Mouse (Mus musculus) urinary bladder, adult 18-20 months (tissue): Measurements from ENCODE around the gene Rgs14.

Source experiments
- DNase-seq, 2 experiments: peaks; one replicate each; pipeline ENCODE4 v3.0.0; 2022; ENCODE audit warnings: low spot score in 2 of 2, mixed read lengths in 2 of 2

Gene Rgs14

DNA sequence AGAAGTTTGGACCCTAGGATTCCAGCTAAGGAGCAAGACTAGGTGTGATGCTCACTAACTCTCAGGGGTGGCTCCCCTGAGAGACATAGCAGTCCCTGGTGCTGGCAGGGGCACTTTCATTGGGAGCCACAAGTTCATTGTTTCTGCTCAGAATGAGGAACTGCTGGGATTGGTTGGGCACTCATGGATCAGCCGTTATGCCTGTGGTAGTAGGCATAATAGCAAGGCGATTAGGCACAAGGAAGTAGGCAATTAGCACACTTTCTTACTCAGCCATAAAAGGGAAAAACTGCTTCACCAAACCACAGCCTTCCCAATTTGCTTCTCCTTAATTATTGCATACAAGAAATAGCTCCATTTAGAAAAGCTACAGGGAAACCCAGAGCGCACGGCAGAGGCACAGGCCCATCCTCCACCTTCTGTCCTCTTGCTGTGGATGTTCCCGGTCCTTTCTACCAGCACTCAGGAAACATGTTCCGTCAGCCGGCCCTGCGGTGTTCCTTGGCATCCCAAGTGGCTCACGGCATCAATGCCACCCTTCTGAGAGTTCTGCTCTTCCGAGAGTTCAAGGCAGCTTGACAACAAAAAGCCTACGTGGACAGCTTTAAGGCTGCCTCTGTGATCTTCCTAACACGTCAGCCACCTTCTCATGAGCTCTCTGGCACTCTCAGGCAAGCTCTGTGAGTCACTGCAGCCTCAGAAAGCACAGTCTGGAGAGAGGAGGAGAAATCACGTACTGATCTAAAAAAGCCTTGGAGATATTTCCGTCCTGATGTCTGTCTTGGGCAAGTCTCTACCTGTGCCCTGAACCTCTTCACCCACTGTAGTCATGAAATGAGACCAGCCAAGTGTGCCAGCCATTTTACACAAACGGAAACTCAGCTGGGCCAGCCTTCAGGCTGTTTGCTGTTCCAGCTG, 34.7 kb downstream of the Rgs14 start:
- peak in 1 of 2 experiments; percentile 62 for DNase-seq

DNA sequence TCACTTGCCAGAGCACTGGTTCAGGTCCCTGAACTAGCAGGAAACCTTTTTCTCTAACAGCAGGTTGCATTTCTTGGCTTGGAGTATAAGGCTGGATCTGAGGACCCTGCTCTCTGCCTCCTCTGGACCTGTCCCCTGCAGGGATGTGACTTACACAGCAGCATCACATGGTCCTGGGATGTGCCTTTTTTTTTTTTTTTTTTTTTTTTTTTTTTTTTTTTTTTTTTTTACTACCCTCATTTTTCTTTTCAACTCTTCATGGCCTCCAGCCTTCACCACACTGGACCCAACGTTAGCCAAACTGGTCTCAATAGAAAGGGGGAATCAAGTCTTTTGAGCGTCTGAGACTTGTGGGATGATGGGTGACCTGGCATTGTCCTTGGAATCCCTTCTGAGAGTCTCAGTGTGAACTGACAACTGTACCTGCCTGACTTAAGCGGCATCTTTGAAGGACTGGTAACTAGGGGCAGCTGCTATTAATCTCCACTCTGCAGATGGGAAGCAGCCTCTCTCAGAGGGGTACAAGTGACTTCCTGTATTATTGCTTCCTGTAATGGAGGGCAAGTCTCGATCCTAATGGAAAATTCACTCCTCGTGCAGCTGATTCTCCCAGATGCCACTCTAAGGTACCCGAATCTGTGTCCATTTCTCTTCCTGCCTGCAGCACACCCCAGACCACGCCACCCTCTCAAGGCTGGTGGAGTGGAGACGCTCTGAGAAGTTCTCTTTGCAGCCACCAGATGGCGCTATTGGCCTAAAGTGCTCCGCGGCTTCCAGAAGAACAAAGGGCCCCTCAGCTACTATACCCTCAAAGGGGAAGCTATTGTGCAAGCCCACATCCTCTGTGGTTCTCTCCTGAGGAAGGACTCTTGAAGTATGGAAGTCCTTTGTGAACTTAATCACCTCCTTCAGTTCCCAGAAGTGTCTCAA, 35.6 kb downstream of the Rgs14 start:
- peak; percentile 44 to 56 for DNase-seq

DNA sequence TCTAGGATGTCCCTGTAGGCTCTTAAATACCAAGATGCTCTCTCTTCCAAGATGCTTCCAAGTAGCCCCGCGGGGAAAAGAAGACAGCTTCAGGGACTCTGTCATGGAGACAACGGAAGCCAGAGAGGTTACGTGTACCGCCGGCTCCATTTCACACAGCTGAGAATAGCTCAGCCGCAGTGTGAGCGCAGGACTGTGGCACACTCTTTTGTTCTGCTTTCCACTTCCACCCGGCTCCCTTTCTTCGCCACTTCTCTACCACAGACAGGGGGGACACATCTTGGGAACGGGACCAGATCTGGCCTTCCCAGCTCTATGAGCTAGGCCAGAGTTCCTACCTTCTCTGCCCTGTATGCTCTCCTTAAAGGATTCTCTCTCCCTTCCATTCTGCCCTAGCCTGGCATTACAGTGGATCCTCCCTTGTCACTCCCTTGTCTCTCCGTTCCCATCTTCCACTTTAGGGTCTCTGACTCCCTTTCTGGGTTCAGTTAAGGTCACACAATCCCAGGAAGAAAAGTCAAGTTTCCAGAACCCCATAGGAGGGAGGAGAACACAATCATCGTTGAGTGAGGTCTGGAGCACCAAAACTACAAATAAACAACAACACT, 36.4 kb downstream of the Rgs14 start:
- DNase-seq = no peak

DNA sequence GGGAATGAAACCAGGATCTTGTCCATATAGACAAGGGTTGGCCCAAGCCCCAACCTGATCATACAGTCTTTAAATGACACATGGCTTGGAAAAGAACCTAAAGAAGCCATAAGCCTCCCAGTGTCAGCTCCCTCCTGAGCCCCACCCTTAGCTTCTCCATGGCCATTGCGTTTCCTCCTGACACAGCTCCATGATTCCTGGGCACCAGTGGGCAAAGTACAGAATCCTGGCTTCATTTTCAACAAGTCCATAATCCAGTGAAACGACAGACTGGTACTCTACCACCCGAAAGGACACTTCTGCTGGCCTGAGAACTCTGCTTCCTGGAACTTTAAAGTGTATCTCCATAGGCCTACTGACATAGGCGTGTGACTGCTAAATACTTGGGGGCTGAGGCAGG, 37.8 kb downstream of the Rgs14 start:
- DNase-seq = no peak

DNA sequence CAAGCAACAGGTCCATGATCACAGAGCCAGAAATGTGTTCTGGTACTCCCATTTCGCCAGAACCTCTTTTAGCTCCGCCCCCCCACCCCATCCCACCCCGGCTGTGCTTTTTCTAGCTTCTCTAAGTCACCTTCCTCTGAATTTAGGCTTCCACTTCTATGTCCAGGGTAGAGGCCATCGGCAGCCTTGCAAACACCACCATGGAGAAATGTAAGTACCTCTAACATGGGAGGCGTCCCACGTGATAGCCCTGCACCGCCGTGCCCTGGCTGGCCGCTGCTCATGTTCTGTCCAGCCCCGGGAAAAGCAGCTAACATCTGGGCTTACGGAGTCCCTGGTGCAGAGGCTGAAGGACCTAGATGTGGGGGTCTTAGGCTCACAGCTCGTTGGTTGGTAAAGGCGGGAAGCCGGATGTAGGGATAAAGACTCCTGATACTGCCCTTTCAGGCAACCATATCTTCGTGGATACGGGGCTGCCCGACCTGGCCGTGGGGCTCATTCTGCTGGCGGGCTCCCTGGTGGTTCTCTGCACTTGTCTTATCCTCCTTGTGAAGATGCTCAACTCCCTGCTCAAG, 39.1 kb downstream of the Rgs14 start:
- no peak for DNase-seq

DNA sequence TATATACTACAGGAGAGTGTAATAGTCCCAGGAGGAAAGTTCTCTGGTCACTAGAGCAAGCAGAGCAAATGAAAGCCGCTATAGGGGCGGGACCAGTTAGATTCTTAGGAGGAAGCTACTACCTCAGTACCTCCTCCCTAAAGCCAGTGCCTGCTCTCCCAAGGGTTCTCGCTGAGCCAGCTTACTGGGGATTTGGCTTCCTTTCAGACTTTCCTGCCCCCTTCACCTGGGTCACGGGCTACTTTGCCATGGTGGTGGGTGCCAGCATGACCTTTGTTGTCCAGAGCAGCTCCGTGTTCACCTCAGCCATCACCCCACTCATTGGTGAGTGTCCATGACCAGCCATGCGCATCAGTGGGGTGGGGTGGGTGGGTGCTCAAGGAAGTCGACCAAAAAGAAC, 42.3 kb downstream of the Rgs14 start:
- DNase-seq = no peak

DNA sequence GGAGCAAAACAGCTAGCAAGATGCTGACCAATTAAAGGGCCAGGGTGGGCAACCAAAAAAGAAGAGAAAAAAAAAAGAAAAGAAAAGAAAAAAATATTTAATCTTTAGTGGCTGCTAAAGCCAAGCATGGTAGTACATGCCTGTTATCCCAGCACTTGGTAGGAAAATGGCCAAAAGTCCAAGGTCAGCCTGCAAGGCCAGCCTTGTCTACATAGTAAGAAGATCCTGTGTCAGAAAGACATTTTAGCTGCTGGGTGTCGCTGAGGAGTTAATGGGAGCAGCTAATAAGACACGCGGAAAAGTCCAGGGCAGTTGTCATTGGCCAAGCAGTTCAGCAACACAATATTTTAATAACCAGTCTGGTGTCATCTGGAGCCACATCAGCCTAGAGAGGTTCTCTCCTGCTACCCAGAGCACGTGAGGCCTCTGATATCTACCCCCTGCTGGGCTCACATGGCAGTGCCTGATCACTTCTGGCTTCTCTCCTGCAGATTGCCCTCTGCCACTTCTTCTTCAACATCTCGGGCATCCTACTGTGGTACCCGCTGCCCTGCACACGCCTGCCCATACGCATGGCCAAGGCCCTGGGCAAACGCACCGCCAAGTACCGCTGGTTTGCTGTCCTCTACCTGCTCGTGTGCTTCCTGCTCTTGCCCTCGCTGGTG, 43.2 kb downstream of the Rgs14 start:
- DNase-seq = no peak

DNA sequence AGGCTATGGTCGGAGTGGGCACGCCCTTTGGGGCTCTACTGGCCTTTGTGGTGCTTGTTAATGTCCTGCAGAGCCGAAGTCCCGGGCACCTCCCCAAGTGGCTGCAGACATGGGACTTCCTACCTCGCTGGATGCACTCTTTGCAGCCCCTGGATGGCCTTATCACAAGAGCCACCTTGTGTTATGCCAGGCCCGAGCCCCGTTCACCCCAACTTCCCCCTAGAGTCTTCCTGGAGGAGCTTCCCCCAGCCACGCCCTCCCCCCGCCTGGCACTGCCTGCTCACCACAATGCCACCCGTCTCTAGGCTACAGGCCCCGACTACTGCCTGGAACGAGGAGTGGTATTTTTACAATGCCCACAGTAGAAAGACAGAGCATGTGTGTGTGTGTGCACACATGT, 43.8 kb downstream of the Rgs14 start:
- DNase-seq = no peak

DNA sequence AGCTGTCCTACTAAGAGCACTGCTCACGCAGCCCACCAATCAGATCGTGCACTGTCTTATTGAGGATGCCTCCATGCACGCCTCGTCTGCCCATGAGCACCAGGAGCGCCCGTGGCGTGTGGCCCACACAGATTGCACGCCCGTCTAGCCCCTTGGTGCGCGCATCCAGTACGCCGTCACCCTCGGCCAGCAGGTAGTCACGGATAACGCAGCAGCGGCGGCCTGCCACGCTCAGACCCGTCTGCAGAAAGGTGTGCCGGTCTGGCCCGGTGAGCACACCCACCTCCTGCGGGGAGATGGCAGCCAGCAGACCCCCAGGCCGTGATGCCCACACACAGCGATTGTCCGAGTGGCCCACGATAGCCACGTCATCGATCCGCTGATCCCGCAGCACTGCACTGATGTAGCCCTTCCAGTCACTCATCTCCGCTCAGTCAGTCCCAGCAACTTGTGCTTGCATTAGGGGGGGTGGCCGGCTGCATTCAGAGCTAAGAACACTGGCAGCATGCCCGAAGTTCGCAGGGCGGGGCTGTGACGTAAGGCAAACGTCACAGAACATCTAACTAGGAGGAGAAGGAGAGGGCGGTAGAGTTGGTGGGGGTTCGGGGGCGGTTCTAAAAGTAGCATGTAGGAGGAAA, 45.3 kb downstream of the Rgs14 start, which contains the start of gene Pfn3:
Gene Pfn3, minus strand, starts transcription at position 490 of the 638 bp plus-strand sequence.
- no peak for DNase-seq

DNA sequence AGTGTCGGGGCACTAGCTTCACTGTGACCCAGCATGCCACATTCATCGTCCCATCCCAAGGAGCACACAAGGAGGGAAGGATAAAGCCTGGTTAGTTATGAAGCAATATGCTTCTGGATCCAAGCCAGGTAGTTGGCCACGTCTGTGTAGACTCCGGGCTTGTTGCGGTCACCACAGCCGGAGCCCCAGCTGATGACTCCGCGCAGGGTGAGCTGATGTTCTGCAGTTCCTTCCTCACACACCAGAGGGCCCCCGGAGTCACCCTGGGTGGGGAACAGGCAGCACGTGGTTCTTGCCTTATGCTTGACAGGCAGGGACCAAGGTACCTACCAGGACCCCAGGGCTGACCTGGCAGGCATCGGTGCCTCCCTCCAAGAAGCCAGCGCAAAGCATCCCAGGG, 48.5 kb downstream of the Rgs14 start:
- peak; percentile 81 to 90 for DNase-seq

DNA sequence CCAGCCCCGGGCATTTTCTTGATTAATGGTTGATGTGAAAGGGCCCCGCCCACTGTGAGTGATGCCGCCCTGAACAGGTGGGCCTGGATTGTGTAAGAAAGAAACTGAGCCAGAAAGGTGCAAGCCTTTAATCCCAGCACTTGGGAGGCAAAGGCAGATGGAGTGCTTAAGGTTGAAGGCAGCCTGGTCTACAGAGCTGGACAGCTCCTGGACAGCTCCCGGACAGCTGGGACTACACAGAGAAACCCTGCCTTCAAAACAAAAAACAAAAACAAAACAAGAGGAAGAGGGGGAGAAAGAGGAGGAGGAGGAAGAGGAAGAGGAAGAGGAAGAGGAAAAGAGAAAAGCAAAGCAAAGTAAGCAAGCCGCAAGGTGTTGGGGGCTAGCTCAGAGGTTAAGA, 49.6 kb downstream of the Rgs14 start:
- no peak for DNase-seq

DNA sequence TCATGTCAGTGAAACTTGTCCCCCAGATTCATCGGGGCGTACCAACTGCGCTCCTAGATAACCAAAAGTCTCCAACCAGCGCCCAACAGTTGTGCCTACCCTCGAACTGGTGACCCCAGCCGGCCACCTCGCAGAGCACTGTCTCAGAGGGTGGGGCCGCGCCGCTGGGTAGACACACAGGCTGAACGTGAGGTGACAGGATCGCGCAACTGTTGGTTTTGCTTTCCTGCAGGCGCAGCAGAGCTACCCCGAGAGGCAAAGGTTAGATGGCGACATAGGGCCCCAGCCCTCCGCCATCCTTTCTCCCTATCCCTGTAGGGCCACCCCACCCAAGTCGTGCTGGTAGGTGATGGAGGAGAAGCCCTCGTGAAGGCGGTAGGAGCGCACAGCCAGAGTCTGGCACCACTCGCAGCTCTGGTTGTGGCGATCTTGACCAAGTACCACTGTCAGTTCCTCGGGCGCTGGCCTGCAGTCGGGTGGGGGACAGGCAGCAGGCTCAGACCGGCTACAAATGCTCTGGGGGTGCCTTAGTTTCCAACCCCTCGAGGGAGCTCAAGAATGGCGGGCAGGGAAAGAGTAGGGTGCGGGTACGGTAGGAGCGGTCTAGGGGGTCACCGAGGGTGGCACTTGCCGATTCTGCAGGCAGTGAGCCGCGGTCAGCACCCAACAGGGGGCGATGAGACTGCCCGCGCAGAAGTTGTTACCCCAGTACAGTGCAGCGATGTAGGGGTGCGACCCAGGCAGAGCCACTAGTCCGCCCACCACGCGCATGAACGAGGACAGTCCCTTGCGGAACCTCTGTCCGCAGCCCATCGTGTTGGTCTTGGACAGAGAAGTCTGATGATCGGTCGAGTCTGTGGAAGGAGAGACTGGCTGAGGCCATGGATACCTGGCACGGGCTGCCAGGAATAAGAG, 50.7 kb downstream of the Rgs14 start:
- DNase-seq = no peak

DNA sequence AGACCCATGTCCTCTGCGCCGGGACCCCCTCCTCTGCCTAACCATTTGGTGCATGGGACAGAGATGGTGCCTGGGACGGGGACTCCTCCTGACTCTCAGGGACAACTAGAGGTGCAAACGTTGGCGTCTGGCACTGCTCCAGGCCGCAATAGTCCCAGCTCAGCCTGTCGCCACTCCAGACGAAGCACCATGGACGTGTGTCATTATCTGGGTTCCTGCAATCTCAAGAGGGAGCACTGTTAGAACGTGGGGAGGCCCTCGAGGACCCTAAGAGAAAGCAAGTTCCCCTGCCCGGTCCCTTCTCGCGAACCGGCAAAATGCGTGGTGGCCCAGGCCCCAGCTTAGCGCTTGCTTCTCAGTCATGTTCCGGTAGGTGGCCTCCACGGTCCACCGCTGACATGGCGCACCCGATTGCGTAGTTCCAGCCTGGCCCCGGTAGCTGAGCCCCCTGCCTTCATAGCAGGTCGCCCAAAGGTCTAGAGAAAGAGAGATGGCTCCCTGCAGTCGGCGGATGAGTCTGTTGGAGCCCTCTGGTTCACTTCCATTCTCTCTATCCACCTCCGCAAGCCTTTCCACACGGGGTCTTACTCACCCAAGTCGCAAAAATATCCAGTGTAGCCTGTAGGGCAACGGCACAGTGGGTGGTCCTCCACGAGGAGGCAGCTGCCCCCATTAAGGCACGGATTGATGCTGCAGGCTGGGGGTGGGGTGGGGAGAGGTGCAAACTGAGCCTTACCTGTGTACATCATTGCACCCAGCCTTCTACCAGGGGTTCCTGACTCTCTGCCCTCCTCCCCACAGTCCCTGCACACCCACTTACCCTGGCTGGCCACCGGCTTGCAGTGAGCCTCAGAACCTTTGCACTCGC, 51.6 kb downstream of the Rgs14 start:
- DNase-seq = peak; percentile 43 to 60

DNA sequence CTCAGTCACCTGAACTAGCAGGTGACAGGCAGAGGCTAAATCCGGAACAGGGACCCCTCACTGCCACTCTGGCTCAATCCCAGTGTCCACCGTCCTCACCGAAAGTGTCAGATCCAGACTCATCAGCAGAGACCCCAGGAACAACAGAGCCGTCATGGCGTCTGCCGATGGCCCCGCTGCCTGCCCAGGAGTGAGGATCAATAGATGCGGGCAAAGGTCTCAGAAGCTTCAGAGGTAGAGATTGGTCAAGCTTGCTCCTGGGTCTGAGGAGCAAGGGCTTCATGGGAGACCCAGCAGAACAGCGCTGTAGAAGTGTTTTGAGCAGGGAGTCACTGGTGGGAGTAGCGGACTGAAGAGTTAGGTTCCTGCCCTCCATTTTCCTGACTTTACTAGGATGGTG, 57.1 kb downstream of the Rgs14 start, which contains the start of gene F12:
Gene F12, minus strand, starts transcription at position 181 of the 400 bp plus-strand sequence.
- no peak for DNase-seq

DNA sequence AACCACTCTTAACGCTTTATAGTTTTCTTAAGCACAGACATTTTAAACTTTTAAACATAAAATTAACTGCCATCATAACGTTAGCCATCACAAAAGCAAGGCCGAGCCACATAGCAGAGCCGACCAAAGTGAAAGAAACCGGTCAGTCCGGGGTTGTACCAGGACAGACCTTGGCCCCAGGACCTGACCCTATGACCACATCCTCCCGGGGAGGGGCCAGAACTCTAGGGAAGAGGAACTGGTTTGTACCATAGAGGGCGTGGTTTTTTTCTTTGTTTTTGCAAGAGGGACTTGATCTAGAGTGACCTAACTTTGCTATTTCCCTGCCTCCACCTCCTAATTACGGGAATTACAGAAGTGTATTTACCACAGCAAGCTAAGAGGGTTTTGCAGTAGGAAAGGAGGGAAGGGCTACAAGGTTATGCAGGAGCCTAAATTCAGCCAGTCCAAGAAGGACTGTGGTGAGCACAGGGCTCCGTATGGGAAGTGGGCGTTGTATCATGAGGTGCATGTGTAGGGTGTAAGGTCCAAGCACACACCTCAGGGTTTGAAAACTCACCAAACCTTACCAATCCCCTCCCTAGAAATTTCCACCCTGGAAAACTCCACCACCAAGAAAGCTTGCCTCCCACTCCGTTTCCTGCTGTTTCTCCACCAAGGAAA, 59.8 kb downstream of the Rgs14 start:
- peak; percentile 30 to 73 for DNase-seq

DNA sequence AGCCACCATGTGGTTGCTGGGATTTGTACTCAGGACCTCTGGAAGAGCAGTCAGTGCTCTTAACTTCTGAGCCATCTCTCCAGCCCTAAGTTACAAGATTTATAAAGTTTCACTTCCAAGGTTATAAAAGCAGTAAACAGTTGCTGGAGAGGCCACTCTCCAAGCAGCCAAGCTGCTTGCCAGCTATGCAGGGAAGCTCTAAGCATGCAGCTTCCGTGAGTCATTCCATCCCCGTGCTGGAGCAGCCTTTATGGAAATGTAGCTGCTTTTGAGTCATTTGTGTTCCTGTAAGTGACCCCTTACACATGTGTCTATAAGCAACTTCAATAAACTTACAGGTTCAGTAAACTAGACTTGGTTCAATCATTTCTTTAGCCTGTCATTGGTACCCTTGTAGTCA, 61.0 kb downstream of the Rgs14 start:
- no peak for DNase-seq

DNA sequence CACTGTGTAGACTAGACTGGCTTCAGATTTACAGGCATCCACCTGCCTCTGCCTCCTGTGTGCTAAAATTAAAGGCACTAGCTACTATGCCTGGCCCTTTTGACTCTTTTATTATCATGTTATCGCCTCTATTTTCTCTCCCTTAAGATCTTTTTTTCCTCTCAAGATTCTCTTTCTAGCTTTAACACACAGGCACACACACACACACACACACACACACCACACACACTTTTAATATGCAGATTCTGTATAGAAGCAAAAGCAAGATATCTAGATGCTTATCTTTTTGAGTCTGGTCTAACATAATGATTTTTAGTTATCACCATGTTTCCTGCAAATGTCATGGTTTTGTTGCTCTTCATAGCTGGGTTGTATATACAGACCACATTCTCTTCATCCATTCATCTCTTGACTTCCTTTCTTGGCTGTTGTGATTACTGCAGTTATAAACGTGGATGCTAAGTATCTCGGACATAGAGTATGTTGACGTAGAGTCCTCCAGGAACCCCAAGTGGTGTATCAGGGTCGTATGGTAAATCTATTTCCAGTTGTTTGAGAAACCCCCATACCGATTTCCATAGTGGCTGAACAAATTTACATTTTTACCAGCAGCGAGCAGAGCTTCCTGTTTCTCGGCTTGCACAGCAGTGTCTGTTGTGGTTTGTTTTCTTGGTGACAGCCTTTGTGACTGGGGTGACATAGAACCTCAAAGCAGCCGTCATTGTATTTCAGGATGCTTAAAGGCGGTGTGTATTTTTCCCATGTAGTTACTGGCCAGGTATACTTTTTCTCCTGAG, 62.6 kb downstream of the Rgs14 start:
- no peak for DNase-seq
